Mouse (Mus musculus) testis, adult 2 months (tissue): ENCODE data around the gene Nsrp1. TPM values are rescaled to one million over a fixed set of nuclear protein-coding genes. Genes with fewer than 3 reads are reported as not detected.
"Not testable (repeated sequence)": the region's sequence is repeated elsewhere in the genome, so short reads cannot be mapped to it uniquely, and the experiment has no call there.

Experiments used
- H3K27ac ChIP-seq: fragments of 200-500 bp; 2 replicates; pipeline ENCODE4 v1.5.1; 2012; ENCODE audit warnings: low read depth, low read length; ENCODE audit not compliant: control insufficient read depth, insufficient read depth
- H3K27me3 ChIP-seq: fragments of 200-500 bp; 2 replicates; pipeline ENCODE4 v1.6.1; 2012; ENCODE audit warnings: mild to moderate bottlenecking, low read length, moderate library complexity; ENCODE audit not compliant: control insufficient read depth, insufficient read depth
- H3K36me3 ChIP-seq: fragments of 200-500 bp; 2 replicates; pipeline ENCODE4 v1.6.1; 2012; ENCODE audit warnings: mild to moderate bottlenecking, low read length; ENCODE audit not compliant: control insufficient read depth, insufficient read depth
- H3K4me1 ChIP-seq: fragments of 200-500 bp; 2 replicates; pipeline ENCODE4 v1.6.1; 2012; ENCODE audit warnings: low read length; ENCODE audit not compliant: control insufficient read depth, insufficient read depth
- H3K4me3 ChIP-seq: fragments of 200-500 bp; 2 replicates; pipeline ENCODE4 v1.5.1; 2012; ENCODE audit warnings: low read depth, mild to moderate bottlenecking, low read length, moderate library complexity, mixed read lengths; ENCODE audit not compliant: control insufficient read depth
- CTCF ChIP-seq: fragments of 200-500 bp; IDR thresholded peaks from 2 replicates; pipeline ENCODE4 v1.5.1; 2012; ENCODE audit warnings: low read depth, mild to moderate bottlenecking, inconsistent platforms, low read length, moderate library complexity; ENCODE audit not compliant: control insufficient read depth, insufficient read depth, insufficient replicate concordance
- POLR2A ChIP-seq: fragments of 200-500 bp; IDR thresholded peaks from 2 replicates; pipeline ENCODE4 v1.6.1; 2012; ENCODE audit warnings: low read depth, mild to moderate bottlenecking, inconsistent platforms, low read length, moderate library complexity; ENCODE audit not compliant: control insufficient read depth
- polyA plus RNA-seq: library from polyadenylated mRNA; depleted of rRNA; stranded (reverse); fragments of >200 nt; gene quantifications from 2 replicates; pipeline ENCODE4 v1.2.3, GENCODE M21; 2012; rRNA removed

The Nsrp1 gene
- polyA plus RNA-seq = 3.4 and 4.9 TPM in 2 replicates

- H3K27ac ChIP-seq = peak within 1 kb of the TSS; percentile 94
- TF ChIP-seq POLR2A (peak; percentile 100), CTCF (0 out of 2 replicates have a peak, but pooled peaks have one; percentile 0)
- H3K4me1 ChIP-seq = peaks cover 5% of the 10 kb centered on the region
- peak within 1 kb of the TSS; percentile 88 for H3K4me3 ChIP-seq
- H3K36me3 ChIP-seq = no peaks in the 10 kb centered on the region
- H3K27me3 ChIP-seq = no peaks in the 10 kb centered on the region
Observed at GRCm38 (mm10) chr11:77078273-77079134, at the start of gene Nsrp1. TSS of gene Nsrp1 (minus strand) at chr11:77078435.

GRCm38 (mm10) chr11:77111141-77111540, 32.9 kb upstream of the Nsrp1 start:
- Histone ChIP-seq H3K4me3 (no peak overlapping the region), H3K27ac (no peak overlapping the region), H3K27me3 (no peaks in the 10 kb centered on the region), H3K4me1 (no peaks in the 10 kb centered on the region), H3K36me3 (peaks cover 2% of the 10 kb centered on the region; the same call in 1 of the 2 replicates)
- TF ChIP-seq POLR2A (no peak), CTCF (no peak)

- Histone ChIP-seq H3K27ac (no peak overlapping the region), H3K36me3 (peaks cover under 1% of the 10 kb centered on the region; the same call in 1 of the 2 replicates), H3K27me3 (no peaks in the 10 kb centered on the region), H3K4me1 (no peaks in the 10 kb centered on the region), H3K4me3 (no peak overlapping the region)
- TF ChIP-seq CTCF = no peak
- no peak for TF ChIP-seq POLR2A
Observed at GRCm38 (mm10) chr11:77108442-77108841, 30.2 kb upstream of the Nsrp1 start.

GRCm38 (mm10) chr11:77107872-77108271, 29.6 kb upstream of the Nsrp1 start:
- not testable (repeated sequence) for H3K27ac ChIP-seq, H3K27me3 ChIP-seq, H3K4me1 ChIP-seq, H3K4me3 ChIP-seq, H3K36me3 ChIP-seq

GRCm38 (mm10) chr11:77106961-77107360, 28.7 kb upstream of the Nsrp1 start:
- no peak for TF ChIP-seq POLR2A
- TF ChIP-seq CTCF = no peak
- Histone ChIP-seq H3K4me1 (no peaks in the 10 kb centered on the region), H3K36me3 (no peaks in the 10 kb centered on the region; the same call in 1 of the 2 replicates)

GRCm38 (mm10) chr11:77100137-77100937, 22.1 kb upstream of the Nsrp1 start:
- Histone ChIP-seq H3K27ac (no peak overlapping the region), H3K4me1 (no peaks in the 10 kb centered on the region), H3K36me3 (no peaks in the 10 kb centered on the region), H3K4me3 (peak overlapping the region; percentile 20), H3K27me3 (no peaks in the 10 kb centered on the region)
- no peak for TF ChIP-seq POLR2A
- TF ChIP-seq CTCF = peak; percentile 57; the same call in 1 of the 2 replicates

More at GRCm38 (mm10) chr11:77106961-77107360, 28.7 kb upstream of the Nsrp1 start:
- Histone ChIP-seq H3K27me3 (no peaks in the 10 kb centered on the region), H3K27ac (no peak overlapping the region), H3K4me3 (no peak overlapping the region)

- Histone ChIP-seq H3K27ac (no peak overlapping the region), H3K27me3 (no peaks in the 10 kb centered on the region), H3K36me3 (no peaks in the 10 kb centered on the region), H3K4me1 (no peaks in the 10 kb centered on the region), H3K4me3 (peak overlapping the region; percentile 25; the same call in 1 of the 2 replicates)
- TF ChIP-seq POLR2A (no peak), CTCF (no peak)
Observed at GRCm38 (mm10) chr11:77098332-77098972, 20.2 kb upstream of the Nsrp1 start.
